Mouse (Mus musculus) liver, postnatal 0 days (tissue): ENCODE data around the gene Creb1. TPM values are rescaled to one million over a fixed set of nuclear protein-coding genes. Genes with fewer than 3 reads are reported as not detected.

Experiments
- ATAC-seq: fragments of 200-750 bp; cut with Nextera tagmentation; 2 replicates; pipeline ENCODE4 v1.8.0; 2017; ENCODE audit warnings: mild to moderate bottlenecking, moderate library complexity
- DNase-seq: peaks from one replicate; pipeline ENCODE4 v3.0.0-alpha.2; 2016
- H3K27ac ChIP-seq: fragments of 300-500 bp; sonication (generic); 2 replicates; pipeline ENCODE4 v1.5.1; 2014; ENCODE audit warnings: antibody characterized with exemption, moderate library complexity, mild to moderate bottlenecking, low read depth
- H3K27me3 ChIP-seq: fragments of 300-500 bp; sonication (generic); 2 replicates; pipeline ENCODE4 v1.6.1; 2014; ENCODE audit warnings: low read length, control low read depth, mixed read lengths; ENCODE audit not compliant: insufficient read depth
- H3K36me3 ChIP-seq: fragments of 300-500 bp; sonication (generic); replicated peaks from 2 replicates; pipeline ENCODE4 v1.6.1; 2014; ENCODE audit warnings: mild to moderate bottlenecking, control low read depth, low read length, moderate library complexity, mixed read lengths; ENCODE audit not compliant: insufficient read depth
- H3K4me1 ChIP-seq: fragments of 300-500 bp; sonication (generic); 2 replicates; pipeline ENCODE4 v1.6.1; 2014; ENCODE audit warnings: antibody characterized with exemption, mild to moderate bottlenecking, control low read depth; ENCODE audit not compliant: insufficient read depth
- H3K4me2 ChIP-seq: fragments of 300-500 bp; sonication (generic); 2 replicates; pipeline ENCODE4 v1.6.1; 2014; ENCODE audit warnings: low read depth, mild to moderate bottlenecking, low read length, moderate library complexity, mixed read lengths
- H3K4me3 ChIP-seq: fragments of 300-500 bp; sonication (generic); 2 replicates; pipeline ENCODE4 v1.5.1; 2014; ENCODE audit warnings: low read depth, low read length
- H3K9ac ChIP-seq: fragments of 300-500 bp; sonication (generic); replicated peaks from 2 replicates; pipeline ENCODE4 v1.6.1; 2014; ENCODE audit warnings: mild to moderate bottlenecking, moderate library complexity
- H3K9me3 ChIP-seq: fragments of 300-500 bp; sonication (generic); 2 replicates; pipeline ENCODE4 v1.6.1; 2016; ENCODE audit warnings: mild to moderate bottlenecking, control low read depth, low read length, mixed read lengths
- CTCF ChIP-seq: sonication (generic); IDR thresholded peaks from 2 replicates; pipeline ENCODE4 v1.5.1; 2016; ENCODE audit warnings: antibody characterized with exemption, low read depth
- EP300 ChIP-seq: IDR thresholded peaks from 2 replicates; pipeline ENCODE4 v1.6.1; 2016; ENCODE audit warnings: antibody characterized with exemption, low read depth, mild to moderate bottlenecking
- WGBS: fragments of 180-500 bp; shearing (Covaris S2); extraction: QIAGEN DNeasy Blood & Tissue Kit; methylation state at CpG from one replicate; pipeline ENCODE4 v1.1.7; 2014; ENCODE audit not compliant: insufficient replicate concordance; 5-methylcytosine and 5-hydroxymethylcytosine counted together
- polyA plus RNA-seq: library from polyadenylated mRNA; unstranded; fragments of >200 nt; fragmentation: Nextera tagmentation; extraction: Ambion mirVana; gene quantifications from 2 replicates; pipeline ENCODE4 v1.2.1, GENCODE M21; 2015

Gene Creb1
- polyA plus RNA-seq, 1 experiment from 2014 or later, result 5.9 TPM

DNA sequence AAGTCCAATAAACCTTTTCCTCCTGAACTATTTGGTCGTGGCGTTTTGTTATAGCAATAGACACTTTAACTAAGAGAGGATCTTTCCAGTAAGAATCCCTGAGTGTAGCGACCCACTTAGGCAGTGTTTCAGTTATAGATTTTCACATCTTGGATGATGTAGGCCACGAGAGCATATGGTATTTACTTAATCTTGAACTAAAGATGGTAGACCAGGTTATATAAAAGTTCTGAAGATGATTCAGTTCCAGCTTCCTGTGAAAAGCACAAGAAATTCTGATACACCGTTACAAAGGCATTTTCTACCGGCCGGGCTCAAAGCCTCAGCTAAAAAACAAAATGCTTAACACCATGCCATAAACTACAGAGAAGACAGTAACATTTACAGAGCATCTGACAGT is 18.3 kb upstream of the Creb1 start:
- Histone ChIP-seq H3K36me3 (no peaks in the 10 kb centered on the region), H3K27me3 (no peaks in the 10 kb centered on the region), H3K9ac (no peak overlapping the region), H3K9me3 (no peaks in the 10 kb centered on the region), H3K4me3 (no peak overlapping the region), H3K4me2 (no peak overlapping the region), H3K27ac (no peak overlapping the region), H3K4me1 (peaks cover 3% of the 10 kb centered on the region; the same call in 1 of the 2 replicates)
- WGBS, result 78% methylated on average over 7 of the region's 7 CpGs
- ATAC-seq (no peak), DNase-seq (no peak)
- TF ChIP-seq CTCF (no peak), EP300 (no peak)

DNA sequence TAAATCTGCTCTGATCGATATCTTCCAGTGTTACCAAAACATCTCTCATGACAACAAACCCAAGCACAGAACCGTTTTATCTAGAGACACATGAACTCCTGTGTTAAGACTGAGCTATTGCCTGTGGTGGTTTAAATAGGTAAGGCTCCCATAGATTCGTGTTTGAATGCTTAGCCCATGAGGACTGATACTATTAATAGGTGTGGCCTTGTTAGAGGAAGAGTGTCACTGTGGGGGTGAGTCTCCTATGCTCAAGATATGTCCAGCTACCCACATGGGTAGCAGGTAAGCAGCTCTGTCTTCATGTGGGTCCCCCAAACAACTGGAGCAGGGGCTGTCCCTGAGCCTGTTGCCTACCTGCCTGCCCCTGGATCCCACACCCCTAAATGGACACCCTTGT is 15.9 kb upstream of the Creb1 start:
- H3K27me3 ChIP-seq, result no peaks in the 10 kb centered on the region
- ATAC-seq (no peak), DNase-seq (no peak)
- H3K4me2 ChIP-seq, result no peak overlapping the region
- no peaks in the 10 kb centered on the region for H3K9me3 ChIP-seq
- no peaks in the 10 kb centered on the region for H3K36me3 ChIP-seq
- 64% methylated on average over 3 of the region's 3 CpGs for WGBS
- peaks cover 3% of the 10 kb centered on the region for H3K4me1 ChIP-seq
- TF ChIP-seq EP300, result no peak
- no peak for TF ChIP-seq CTCF
- no peak overlapping the region for H3K27ac ChIP-seq
- H3K9ac ChIP-seq, result no peak overlapping the region
- H3K4me3 ChIP-seq, result no peak overlapping the region

DNA sequence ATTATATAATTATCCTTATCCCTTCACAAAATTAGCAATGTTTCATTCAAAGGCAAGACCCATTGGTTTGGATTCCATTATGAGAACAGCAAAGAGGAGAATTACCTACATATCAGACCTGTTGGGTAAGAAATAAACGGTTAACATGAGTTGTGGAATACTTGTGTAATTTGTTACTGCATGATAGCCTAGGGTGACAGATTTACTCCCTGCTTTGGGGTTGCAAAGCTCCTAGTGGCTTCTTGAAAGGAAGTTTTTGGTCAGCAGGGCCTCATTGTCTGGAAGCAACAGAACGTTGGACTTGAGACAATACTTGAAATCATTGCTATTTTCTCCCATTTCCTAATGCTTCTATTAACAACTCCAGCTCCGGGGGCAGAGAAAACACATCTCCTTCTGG is 14.0 kb upstream of the Creb1 start:
- H3K36me3 ChIP-seq, result no peaks in the 10 kb centered on the region
- no peak overlapping the region for H3K27ac ChIP-seq
- no peak overlapping the region for H3K9ac ChIP-seq
- WGBS, result 29% methylated on average over 3 of the region's 3 CpGs
- no peak for TF ChIP-seq EP300
- DNase-seq (no peak), ATAC-seq (no peak)
- H3K4me1 ChIP-seq, result peaks cover 7% of the 10 kb centered on the region
- no peak overlapping the region for H3K4me2 ChIP-seq
- no peaks in the 10 kb centered on the region for H3K27me3 ChIP-seq
- no peak overlapping the region for H3K4me3 ChIP-seq
- no peaks in the 10 kb centered on the region for H3K9me3 ChIP-seq

DNA sequence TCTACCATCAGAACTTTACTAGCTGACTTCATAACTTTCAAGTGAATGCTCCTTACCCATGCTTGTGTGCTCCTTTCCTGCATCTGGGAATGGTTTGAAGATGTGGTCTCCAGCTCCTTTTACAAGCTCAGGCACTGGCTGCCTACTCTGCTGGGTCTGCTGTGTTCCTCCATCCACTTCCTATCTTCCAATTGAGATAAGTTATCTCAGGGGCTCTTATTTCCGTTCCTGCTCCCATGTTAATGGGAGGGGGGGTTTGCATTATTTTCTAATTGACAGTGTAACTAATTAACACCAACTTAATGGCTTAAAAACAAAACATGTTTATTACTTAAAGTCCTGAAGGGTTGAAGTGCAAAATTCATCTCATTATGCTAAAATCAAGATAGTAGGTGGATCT is 13.1 kb upstream of the Creb1 start:
- H3K4me2 ChIP-seq, result no peak overlapping the region
- WGBS, result 35% methylated on average over 1 of the region's 1 CpGs
- H3K4me3 ChIP-seq, result no peak overlapping the region
- peaks cover 7% of the 10 kb centered on the region for H3K4me1 ChIP-seq
- no peaks in the 10 kb centered on the region for H3K27me3 ChIP-seq
- no peak for TF ChIP-seq EP300
- TF ChIP-seq CTCF, result no peak
- ATAC-seq (no peak), DNase-seq (no peak)
- no peaks in the 10 kb centered on the region for H3K36me3 ChIP-seq
- no peak overlapping the region for H3K9ac ChIP-seq
- H3K9me3 ChIP-seq, result no peaks in the 10 kb centered on the region
- H3K27ac ChIP-seq, result no peak overlapping the region

DNA sequence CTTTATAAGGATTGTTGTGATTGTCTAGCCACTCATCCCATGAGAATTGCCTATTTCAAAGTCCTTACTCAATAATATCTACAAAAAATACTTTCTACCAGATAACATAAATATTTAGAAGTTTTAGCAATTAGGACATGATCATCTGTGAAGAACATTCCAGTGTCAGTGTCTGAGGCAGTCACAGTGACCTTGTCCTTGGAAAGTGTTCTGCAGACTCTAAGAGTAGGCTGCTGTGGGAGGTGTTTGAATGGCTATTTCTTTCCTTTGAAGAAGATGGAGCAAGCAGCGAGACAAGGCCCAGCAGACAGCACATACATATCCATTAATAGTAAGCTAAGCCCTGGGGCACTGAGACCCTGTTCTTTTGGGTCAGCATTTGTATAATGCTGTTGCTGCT is 12.5 kb upstream of the Creb1 start:
- ATAC-seq (no peak), DNase-seq (no peak)
- no peaks in the 10 kb centered on the region for H3K9me3 ChIP-seq
- TF ChIP-seq EP300, result no peak
- TF ChIP-seq CTCF, result no peak
- H3K4me1 ChIP-seq, result peaks cover 7% of the 10 kb centered on the region
- H3K9ac ChIP-seq, result no peak overlapping the region
- no peak overlapping the region for H3K4me3 ChIP-seq
- no peak overlapping the region for H3K27ac ChIP-seq
- WGBS, result 55% methylated on average over 1 of the region's 1 CpGs
- H3K27me3 ChIP-seq, result no peaks in the 10 kb centered on the region
- H3K4me2 ChIP-seq, result no peak overlapping the region
- H3K36me3 ChIP-seq, result no peaks in the 10 kb centered on the region

DNA sequence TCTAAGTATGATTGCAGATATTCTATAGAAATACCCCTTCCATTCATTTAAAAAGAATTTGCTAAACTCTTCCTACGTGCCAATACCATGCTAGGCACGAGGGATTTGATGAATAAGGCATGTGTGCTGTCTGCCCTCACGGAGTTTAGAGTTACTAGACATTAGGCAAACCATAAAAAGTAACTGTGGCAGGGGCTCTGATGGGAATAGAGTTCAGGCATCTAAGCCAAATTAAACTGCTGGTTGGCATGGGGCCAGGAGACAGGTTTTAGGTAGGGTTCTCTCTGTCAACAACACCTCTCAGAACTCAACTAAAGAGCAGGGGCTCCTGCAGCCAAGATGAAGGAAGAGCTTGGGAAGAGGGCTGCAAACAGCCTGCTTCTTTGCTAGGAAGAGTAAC is 10.7 kb upstream of the Creb1 start:
- H3K9ac ChIP-seq, result no peak overlapping the region
- H3K4me2 ChIP-seq, result no peak overlapping the region
- no peaks in the 10 kb centered on the region for H3K27me3 ChIP-seq
- no peak for ATAC-seq
- H3K36me3 ChIP-seq, result no peaks in the 10 kb centered on the region
- no peak overlapping the region for H3K4me3 ChIP-seq
- no peak for DNase-seq
- TF ChIP-seq EP300 (no peak), CTCF (no peak)
- H3K4me1 ChIP-seq, result peaks cover 7% of the 10 kb centered on the region
- no peak overlapping the region for H3K27ac ChIP-seq
- H3K9me3 ChIP-seq, result no peaks in the 10 kb centered on the region
- WGBS, result 79% methylated on average over 3 of the region's 3 CpGs

DNA sequence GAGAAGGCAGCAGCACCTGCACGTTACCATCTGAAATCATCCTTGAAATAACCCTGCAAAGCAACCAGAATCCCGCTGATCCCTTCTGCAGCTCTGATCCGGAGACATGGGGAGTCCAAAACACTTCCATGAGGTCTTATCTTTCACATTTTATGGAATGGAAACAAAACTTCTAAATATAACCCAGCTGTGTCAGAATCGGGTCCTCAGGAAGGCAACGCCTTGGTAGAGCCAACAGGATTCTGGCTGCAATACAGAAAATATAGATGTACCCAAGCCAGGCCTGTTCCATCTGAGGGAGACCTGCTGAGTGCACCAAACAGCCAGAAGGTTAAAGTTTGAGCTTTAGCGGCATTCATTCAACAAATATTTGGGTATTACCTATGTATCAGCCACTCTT is 9.8 kb upstream of the Creb1 start:
- H3K27ac ChIP-seq, result no peak overlapping the region
- no peaks in the 10 kb centered on the region for H3K9me3 ChIP-seq
- H3K4me1 ChIP-seq, result peaks cover 7% of the 10 kb centered on the region
- no peaks in the 10 kb centered on the region for H3K36me3 ChIP-seq
- H3K9ac ChIP-seq, result no peak overlapping the region
- no peak for TF ChIP-seq CTCF
- TF ChIP-seq EP300, result no peak
- no peak for ATAC-seq
- H3K4me2 ChIP-seq, result no peak overlapping the region
- 75% methylated on average over 6 of the region's 6 CpGs for WGBS
- H3K4me3 ChIP-seq, result no peak overlapping the region
- H3K27me3 ChIP-seq, result no peaks in the 10 kb centered on the region
- DNase-seq, result no peak
